Mouse (Mus musculus) heart, postnatal 0 days (tissue): ENCODE data around the gene Hipk4.

Experiments used
- CTCF ChIP-seq: IDR thresholded peaks from 2 replicates; pipeline ENCODE4 v1.5.1; 2016; ENCODE audit warnings: antibody characterized with exemption, control low read depth, low read depth
- EP300 ChIP-seq: IDR thresholded peaks from 2 replicates; pipeline ENCODE4 v1.6.1; 2016; ENCODE audit warnings: antibody characterized with exemption, low read depth

- no peak for TF ChIP-seq CTCF
- TF ChIP-seq EP300 = no peak
These were observed 8.1 kb upstream of the Hipk4 start for GRCm38 (mm10) chr7:27514961-27515360.
